Mouse (Mus musculus) heart, adult 2 months (tissue): ENCODE data around the gene Ccdc57.

Source experiments
- CTCF ChIP-seq: fragments of 200-600 bp; IDR thresholded peaks from 2 replicates; pipeline ENCODE4 v1.8.1; 2022; ENCODE audit warnings: antibody characterized with exemption, mild to moderate bottlenecking, moderate library complexity
- EP300 ChIP-seq: fragments of 200-500 bp; IDR thresholded peaks from 2 replicates; pipeline ENCODE4 v1.6.1; 2011; ENCODE audit warnings: low read depth, low read length, control low read depth; ENCODE audit not compliant: insufficient read depth
- POLR2A ChIP-seq: fragments of 200-500 bp; IDR thresholded peaks from 2 replicates; pipeline ENCODE4 v1.6.1; 2011; ENCODE audit warnings: mild to moderate bottlenecking, low read depth, low read length, control low read depth; ENCODE audit not compliant: insufficient read depth

DNA sequence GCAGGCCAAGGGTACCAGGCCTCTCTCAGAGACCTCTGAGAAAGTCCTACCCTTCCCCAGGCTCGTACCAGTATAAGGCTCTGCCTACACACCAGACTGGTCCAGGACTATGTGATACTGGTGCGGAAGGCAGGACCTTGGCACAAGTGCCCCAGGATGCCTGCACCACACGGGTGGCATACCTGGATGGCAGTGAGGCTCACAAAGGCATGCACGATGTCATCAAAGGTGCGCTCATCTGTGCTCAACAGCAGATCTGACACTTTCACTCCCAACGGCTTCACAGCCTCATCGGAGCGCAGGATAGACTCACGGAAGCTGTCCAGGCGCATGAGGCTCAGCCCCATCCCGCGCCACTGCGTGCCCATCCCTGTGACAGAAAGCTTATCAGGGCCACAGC is 114.4 kb downstream of the Ccdc57 start:
- TF ChIP-seq POLR2A = no peak
- TF ChIP-seq CTCF = no peak
- no peak for TF ChIP-seq EP300
